Mouse (Mus musculus): ENCODE measurements around the gene Cep104.

Gene Cep104

DNA sequence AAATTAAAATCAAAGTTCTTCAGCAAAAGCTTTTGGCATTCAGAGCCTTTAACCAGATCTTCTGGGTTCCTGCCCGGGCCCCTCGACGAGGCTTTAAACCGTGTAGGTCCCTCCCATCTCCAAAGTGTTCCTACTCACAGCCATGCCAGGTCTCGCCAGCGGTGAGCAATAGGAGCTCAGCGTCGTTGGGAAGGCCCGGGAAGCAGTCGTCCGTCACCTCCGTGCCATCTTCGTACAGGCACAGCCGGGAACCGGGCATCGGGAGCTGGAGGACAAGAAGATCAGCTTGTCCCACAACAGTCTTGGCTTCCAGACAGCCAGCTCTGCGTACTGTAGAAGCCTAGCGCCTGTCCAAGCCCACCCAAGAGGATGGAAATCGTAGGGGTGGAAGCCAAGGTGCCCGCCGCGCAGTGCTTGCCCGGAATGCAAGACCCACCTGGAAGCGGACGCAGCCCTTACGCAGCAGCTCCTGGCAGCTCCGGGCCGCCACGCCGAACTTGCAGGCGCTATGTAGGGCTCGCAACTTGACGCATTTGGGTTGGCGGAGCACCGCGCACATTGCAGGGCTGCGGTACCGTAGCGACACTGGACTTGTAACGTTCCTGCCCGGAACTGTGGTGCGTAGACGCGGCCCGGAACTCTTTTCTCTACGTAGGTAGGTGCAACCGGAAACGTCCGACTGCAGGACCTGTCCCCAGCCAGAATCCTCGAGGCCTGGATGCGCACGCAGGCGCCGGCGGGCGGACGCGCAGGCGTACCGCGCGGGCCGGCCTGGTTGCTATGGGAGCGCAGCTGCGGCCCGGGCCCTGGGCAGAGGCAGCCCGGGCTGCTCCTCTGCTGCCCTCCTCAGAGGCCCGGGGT lies at the start of gene Cep104, which contains the start of gene Dffb:
TSS of gene Cep104 (plus strand) at position 764 of the 861 bp plus-strand sequence.
TSS of gene Dffb (minus strand) at position 696 of the 861 bp plus-strand sequence.
- peak; percentile 96 for DNase-seq (ENCODE audit: low read depth, low spot score)

DNA sequence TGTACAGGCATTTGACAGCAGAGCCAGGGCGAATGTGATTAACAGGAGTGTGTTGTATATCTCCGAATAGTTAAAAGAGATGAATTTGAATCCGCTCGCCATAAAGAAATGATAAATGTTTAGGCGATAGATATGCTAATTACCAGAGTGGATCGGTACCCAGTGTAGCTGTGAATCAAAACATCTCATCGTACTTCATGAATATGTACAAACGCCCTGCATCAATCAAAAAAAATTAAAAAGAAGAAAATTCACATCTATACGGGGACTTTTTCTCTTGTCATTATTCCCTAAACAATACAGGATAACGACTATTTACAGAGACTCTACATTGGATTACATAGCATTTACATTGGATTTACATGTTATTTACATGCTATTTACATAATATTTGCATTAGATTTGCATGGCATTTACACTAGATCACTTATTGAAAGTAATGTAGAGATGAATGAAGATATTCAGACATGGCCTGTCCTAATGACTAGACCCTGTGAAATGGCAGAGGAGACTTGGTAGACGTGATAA lies 46.2 kb upstream of the Cep104 start:
- DNase-seq (ENCODE audit: low read depth, low spot score): no peak

DNA sequence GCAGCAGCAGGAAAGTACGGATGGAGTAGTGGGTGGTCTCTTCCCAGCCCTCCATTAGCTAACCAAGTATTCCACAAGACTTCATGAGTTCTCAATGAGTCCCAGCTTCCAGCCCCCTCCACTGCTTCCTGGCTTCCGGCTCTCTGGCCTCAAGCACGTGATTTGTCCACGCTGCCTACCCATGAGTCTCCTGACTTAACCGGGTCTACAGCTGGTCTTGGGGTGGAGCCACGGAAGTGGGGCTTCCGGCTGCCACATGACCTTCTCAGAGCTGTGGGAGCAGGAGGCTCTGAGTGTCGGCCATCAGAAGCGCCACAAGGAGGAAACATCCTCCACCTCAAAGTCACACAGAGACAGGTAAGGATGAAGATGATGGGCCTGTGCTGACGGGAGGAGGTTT lies 45.6 kb upstream of the Cep104 start:
- no peak for DNase-seq (ENCODE audit: low read depth, low spot score)

DNA sequence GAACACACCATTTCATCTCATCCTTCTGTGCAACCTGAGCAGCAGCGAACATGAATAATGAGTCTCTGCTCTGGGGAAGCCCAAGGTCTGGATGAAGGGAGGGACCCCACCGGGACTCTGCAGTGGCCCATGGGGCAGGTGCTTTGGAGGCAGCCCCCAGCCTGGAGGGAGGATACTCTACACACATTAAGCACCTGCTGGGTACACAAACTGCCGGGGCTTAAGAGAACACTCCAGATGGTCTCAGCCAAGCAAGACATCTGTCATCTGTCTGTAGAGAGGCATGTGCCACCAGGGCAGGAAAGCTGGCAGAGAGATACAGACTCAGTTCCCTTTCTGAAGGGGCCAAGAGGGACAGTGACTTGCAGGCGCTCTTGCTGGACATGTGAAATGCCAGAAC lies 45.1 kb upstream of the Cep104 start:
- no peak for DNase-seq (ENCODE audit: low read depth, low spot score)

DNA sequence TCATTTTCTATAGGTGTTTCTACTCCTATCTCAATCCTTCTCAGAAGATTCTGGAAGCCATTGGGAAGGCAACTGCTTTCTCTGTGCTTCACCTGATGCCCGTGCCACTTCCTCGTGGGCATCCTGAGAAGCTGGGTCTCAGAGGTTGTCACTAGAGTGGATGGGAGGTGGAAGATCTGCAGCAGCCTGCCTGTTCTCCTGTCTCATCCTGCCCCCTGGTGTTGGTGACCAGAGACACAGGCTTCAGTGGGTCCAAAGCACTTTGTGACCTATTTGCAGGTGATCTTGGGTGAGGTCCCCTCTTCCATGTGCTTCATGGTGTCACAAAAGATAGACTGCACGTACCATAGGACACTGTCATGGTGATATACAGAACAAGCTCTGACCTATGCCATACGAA lies 31.8 kb upstream of the Cep104 start:
- no peak for DNase-seq (ENCODE audit: low read depth, low spot score)

DNA sequence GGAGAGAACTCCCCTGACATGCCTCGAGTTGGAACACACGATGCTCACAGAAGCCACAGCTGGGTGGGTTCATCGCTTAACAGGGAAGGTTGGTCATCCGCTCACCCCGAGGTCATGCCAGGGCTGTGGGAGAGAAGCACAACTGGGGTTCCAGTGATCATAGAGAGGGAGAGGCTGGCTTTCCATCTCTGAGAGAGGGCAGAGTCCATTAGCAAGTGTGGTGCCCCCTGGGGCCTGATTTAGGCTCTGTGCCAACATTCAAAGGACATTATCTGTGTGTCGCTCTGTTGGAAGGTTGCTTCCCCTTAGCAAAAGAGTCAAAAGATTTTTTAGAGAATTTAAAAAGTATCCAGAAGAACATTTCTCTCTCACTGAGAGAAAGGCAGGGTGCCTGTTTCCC lies 30.7 kb upstream of the Cep104 start:
- DNase-seq (ENCODE audit: low read depth, low spot score): no peak

DNA sequence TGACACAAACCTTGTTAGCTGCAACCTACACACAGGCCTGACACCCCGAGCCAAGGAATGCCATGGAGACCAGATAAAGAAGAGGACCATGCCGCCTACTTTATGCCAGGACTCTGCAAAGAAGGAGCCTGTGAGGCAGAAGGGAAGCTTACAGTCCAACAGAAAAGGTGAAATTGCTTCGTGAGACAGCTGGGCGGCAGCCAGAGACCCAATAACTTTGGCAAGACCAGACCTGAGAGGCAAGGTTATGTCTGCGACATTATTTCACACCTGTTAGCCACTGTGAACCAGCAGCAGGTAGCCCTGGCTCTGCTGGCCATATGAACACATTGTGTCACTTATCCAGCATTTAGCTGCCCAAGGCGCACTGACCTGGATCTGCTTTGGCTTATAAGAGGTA lies 29.3 kb upstream of the Cep104 start:
- DNase-seq (ENCODE audit: low read depth, low spot score): no peak

DNA sequence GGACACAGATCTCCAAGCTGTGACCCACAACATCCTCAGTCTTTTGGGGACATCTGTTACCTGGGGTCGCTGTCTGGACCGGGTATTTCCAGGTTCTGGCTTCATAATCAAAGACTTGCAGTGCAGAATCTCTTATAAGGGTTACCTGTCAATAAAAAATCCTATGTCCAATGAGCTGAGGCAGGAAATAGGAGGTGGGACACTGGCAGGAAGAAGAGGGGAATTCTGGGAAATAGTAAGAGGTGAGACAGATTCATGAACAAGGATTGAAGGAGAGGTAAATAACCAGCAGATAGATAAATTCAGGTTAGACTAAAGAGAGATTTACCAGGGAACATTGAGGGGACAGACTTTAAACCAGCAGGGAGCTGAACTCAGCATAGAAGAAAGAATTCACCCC lies 24.6 kb upstream of the Cep104 start:
- DNase-seq (ENCODE audit: low read depth, low spot score): no peak

DNA sequence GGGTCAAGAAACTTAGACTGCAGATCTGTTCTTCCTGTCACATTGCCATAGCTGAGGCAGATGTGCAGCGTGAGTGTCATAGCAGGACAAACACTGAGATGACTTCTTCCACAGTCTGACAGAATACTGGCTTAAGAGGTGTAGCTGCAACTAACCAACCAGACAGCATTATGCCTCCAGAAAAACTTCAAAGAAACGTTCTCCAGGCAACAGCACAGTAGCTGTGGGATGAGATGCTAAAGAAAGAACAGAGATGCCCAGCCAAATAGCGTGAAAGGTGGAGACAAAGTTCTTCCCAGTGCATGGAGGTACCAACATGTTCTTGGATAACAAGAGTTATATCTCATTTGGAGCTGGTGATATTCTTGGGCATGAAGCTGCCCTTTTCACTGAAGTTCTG lies 23.8 kb upstream of the Cep104 start:
- no peak for DNase-seq (ENCODE audit: low read depth, low spot score)

DNA sequence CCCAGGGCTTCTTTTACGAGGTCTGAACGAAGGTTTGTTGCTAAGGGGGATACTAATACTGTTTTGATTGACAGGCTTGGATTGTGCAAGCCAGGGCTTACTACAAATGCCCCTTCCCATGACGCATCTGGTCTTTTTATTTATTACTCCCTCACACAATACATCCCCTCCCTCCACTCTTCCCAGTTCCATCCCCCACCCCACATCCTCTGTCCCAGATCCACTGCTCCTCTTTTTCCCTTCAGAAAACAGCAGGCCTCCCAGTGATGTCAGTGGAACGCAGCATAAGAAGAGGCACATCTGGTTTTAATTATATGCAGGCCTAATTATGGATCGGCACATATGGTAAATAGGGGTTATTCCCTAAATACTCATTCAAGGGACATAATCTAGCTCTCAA lies 23.3 kb upstream of the Cep104 start:
- DNase-seq (ENCODE audit: low read depth, low spot score): no peak

DNA sequence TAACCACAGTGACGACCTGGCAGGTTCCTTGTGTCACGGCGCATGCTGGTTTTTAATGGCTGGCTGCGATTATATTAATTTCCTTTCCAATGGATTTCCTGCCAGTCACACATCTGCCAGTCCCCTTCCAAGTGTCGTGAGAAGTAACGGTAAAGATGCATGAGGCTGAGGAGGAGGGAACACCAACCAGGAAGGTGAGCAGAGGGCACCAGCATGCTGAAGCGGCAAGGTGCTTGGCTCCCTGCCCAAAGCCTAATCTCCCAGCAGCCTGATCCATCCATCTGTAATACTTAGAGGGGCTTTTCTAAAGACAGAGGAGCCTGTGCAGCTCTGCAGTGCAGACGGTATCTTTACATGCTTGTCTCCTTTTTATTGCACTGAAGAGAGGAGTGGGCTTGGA lies 19.3 kb upstream of the Cep104 start:
- no peak for DNase-seq (ENCODE audit: low read depth, low spot score)

DNA sequence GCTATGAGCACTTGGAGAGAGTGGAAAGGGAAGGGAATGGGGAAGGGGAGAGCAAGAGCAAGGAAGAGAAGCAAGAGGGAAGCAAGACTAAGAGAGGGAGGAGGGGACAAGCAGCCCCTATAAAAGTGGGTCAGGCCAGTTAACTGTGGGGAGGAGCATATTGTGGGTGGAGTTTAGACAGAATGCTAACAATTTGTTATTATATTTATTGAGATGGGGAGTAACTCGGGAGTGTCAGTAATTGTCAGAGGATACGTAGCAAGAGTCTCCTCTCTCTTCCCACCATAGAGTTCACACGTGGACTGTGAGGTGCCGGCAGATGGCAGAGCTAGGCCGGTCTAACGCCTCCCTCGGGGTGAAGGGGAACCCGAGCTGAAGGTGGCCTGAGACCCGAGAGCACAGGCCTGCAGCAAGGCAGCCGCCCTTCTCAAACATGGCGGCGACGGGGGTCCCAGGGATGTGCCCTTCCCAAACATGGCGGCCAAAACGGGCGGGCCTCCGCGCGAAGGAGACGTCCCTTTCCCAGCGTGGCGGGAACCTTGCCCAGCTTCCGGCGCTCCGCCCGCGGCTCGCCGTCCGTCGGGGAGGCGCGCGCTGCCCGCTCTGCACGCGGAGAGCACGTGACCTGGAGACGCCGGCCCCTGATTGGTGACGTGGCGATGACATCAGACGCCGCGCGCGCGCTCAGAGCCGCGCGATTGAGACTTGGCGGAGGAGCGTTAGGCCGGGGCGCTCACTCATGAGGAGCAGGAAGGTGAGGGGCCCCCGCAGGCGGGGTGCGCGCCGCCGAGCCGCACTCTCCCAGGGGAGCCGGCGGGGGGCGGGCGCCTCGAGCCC lies 18.2 kb upstream of the Cep104 start, which contains the start of gene A430005L14Rik:
TSS of gene A430005L14Rik (plus strand) at position 669 of the 837 bp plus-strand sequence.
- peak; percentile 98 for DNase-seq (ENCODE audit: low read depth, low spot score)

DNA sequence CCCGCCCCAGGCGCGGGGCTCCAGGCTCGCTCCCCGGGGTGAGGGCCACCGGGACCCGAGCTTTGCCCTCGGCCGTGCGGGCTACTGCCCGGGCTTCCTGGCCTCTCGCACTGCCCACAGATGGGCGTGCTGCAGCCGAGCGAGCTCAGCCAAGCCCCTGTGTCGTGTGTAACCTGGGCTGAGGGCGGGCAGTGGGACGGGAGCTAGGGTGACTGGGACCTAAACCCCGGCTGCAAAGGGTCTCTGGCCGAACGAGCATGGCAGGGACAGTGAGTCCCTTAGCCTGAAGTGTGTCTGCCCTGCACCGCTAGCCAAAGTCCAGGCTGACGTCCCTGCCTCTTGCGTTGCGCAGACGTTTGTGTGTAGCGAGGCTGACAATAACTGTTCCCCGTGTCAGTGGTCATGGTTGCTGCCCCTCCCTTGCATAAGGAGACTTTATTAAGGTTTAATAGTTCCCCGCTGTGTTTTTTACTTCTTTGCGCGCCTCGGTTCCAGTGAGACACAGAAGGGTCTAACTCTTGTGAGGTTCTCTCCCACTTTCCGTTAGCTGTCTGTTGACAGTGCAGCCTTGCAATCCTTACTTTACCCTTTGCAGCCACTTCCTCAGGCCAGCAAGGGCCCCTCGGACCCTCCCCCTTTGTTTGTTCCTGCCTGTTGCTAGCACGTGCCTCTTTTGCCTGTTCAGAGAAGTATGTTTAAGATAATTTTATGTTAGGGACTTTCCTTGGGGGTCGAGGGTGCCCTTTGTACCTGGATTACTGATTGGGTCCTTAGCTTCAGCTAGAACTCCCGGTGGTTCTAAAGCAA lies 17.3 kb upstream of the Cep104 start:
- DNase-seq (ENCODE audit: low read depth, low spot score): peak; percentile 33

DNA sequence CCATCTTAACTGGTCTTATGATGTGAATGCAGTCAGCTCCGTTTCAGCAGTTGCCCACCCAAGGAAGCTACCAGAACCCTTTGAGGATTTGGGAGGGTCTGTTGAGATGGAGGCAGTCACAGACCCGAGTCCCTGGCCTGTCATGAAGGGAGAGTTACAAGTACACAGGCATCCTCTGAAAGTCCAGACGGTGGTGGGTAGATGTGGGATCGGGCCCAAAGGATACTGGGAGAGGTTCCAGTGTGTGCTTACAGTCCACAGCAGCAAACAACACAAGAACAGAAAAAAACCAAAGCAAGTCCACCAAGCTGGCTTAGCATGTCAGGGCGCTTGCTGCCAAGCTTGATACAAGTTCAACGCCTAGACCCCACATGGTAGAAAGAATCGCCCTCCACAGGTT lies 12.4 kb upstream of the Cep104 start:
- DNase-seq (ENCODE audit: low read depth, low spot score): no peak

DNA sequence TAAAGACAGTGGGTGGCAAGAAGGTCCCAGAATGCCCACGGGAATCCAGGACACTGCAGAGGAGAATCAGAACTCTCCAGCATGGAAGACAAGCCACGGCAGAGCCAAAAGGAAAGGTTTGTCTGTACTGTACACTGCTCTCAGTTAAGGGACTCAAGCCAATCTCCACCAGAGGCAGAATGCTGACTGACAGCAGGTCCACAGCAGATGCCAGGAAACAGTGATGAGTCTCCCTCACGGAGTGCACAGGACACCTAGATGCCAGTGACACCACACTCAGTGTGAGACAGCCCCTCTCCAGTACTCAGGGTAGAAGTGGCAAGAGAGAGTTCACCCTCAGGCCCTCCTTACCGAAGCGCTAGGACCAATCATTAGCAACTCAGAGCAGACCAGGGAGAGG lies 8.3 kb upstream of the Cep104 start:
- no peak for DNase-seq (ENCODE audit: low read depth, low spot score)

DNA sequence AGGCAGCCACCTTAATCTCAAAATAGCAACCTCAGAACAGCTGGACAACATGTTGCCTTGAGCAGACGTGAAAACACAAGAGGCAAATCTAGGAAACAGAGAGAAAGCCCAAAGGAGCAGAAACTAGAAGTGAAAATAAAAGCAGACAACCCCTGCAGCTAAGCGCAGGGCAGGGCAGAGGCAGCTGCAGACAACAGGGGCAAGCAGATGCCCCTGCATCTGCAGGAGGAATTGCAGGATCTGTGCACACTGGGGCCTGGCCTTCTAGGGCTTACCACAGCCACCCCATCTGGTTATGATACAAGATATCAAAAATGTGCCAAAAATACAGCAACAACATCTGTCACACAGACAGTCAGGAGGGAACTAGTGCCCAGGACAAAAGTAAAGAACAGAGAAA lies 7.4 kb upstream of the Cep104 start:
- no peak for DNase-seq (ENCODE audit: low read depth, low spot score)

DNA sequence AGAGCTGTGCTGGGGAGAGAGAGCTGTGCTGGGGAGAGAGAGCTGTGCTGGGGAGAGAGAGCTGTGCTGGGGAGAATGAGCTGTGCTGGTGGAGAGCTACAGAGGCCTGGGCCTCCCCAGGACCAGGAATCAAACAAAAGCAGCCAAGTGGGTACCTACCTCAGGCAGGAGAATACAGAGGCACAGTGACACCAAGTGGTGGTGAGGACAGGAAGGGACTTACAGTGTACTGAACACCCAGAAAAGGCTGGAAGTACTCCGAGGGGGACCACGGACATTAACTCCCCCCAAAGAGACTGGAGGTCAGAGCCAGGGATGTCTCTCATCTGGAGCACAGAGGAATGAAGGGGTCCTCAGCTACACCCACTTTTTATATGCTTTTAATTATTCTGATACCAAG lies 6.9 kb upstream of the Cep104 start:
- DNase-seq (ENCODE audit: low read depth, low spot score): no peak

DNA sequence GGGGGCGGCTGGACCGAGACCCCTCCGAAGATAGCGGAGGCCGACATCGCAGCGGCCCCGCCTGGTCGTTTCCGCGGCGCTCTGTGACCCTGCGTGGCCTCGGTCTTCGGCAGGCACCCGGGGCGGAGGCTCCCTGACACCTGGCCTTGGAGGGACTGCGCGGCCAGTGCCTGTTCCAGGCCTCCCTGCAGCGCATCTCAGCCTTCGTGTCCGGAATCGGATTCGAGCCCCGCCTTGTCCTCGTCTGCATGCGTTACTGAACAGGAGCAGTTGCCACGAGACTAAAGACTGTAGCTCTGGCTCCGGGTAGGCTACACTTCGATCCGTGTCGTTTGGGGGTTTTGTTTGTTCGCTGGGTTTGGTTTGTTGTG lies 283 bp downstream of the Cep104 start:
- DNase-seq (ENCODE audit: low read depth, low spot score): peak; percentile 49

DNA sequence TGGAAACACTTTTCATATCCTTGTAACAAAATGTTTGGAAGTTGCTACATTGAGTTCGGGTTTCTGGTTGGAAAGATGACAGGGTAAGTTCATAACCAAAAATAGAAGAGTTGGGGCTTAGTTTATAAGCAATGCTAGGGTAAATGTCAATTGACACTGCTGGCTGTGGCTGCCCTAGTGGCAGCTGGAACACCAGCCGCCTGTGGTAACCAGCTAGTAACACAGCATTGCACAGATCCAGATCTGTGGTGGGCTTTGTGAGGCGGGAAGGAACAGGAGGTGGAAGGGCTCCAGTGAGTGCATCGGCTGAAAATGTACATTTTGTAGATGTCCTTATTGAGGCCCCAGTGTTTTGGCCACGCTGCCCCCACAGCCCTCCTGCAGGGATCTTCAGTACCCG lies 774 bp downstream of the Cep104 start:
- peak; percentile 14 for DNase-seq (ENCODE audit: low read depth, low spot score)

DNA sequence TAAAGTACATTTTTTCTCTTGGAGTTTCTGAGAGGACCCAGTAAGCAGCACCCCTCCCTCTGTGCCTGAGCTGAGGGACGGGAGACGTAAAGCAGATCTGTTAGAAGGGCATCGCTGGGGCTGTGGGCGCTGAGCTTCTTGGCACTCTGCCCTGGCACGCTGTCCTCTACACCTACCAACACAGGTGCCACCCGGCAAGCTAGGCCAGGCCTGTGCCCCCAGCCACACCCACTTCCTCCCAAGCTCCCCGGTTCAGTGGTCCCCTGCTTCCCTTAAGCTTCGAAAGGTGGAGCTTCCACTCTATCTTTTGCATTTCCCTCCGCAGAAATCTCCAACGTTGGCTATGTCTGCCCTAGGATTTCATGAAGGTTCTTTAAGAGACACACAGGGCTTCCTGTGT lies 4.2 kb downstream of the Cep104 start:
- DNase-seq (ENCODE audit: low read depth, low spot score): no peak

DNA sequence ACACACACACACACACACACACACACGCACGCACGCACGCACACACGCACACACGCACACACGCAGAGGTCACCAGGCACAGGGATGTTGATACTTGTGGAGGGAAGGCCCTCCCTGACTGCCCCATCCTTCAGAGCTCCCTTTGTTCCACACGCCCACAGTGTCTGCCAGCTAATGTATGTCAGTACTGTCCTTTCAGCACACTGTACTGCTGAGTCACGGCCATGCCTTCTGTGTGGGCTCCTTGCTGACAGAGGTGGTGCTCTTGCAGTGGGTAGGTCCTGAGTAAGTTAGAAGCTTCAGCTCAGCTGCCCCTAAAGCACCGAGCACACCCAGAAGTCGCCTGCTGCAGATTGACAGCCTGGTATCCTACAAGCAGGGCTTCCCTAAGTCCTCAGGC lies 5.5 kb downstream of the Cep104 start:
- no peak for DNase-seq (ENCODE audit: low read depth, low spot score)

DNA sequence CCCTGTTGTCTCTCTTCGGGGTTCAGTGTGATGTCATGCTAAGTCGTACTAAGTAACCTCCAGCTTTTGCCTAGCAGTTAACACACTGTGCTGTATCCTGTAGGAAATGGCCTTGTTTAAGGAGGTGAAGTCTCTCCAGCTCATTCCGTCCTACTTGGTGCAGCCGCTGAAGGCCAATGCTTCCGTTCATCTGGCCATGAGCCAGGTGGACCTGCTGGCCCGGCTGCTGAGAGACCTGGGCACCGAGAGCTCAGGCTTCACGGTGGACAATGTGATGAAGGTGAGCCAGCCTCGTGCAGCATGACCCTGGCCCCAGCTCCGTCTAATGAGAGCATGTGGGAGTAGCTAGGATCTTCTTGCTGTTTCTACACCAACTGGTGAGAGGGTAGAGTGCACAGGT lies 17.7 kb downstream of the Cep104 start:
- DNase-seq (ENCODE audit: low read depth, low spot score): no peak
